Mouse (Mus musculus) bone marrow macrophage, adult 2 months (primary cell): ENCODE results near the gene Pgp.
A peak's percentile ranks its signal among the peaks of the same experiment; 100 is the strongest.

ENCODE experiments used
- CTCF ChIP-seq: IDR thresholded peaks from 2 replicates; pipeline ENCODE4 v1.5.1; 2012; ENCODE audit warnings: low read depth, mild to moderate bottlenecking, low read length, moderate library complexity
- POLR2A ChIP-seq: IDR thresholded peaks from 2 replicates; pipeline ENCODE4 v1.6.1; 2012; ENCODE audit warnings: mild to moderate bottlenecking, low read depth, low read length, borderline replicate concordance

DNA sequence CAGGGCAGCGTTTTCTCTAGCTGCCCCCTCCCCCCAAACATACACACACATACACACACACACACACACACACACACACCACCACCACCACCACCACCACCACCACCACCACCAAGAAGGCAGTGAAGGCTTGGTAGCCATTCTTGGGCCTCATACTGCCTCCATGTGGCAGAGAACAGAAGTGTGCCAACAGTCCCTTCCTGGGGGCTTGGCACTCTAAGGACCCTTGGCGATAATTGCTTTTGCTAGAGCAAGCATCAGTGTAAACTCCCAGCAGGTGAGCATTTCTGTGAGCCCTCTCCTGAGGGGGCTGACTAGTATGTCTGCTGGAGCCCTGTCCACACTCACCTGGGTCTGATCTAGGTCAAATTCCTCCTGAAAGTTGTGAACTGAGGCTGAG is 29.0 kb upstream of the Pgp start:
- TF ChIP-seq CTCF (0 out of 2 replicates have a peak, but pooled peaks have one; percentile 13), POLR2A (no peak)
